Mouse (Mus musculus) spleen, adult 10 weeks (tissue): ENCODE results near the gene Hp1bp3. TPM values are rescaled to one million over a fixed set of nuclear protein-coding genes. Genes with fewer than 3 reads are reported as not detected.

ENCODE experiments used
- polyA plus RNA-seq: library from polyadenylated mRNA; stranded (reverse); fragments of 350-450 nt; fragmentation: Illumina TruSeq; extraction: RNeasy Lipid Tissue Mini Kit (QIAGEN cat#74804); gene quantifications from one replicate; pipeline ENCODE4 v1.2.3, GENCODE M21; 2015; ENCODE audit warnings: low replicate concordance; ENCODE audit not compliant: insufficient read depth

Gene Hp1bp3
- 209 TPM for polyA plus RNA-seq

GRCm38 (mm10) chr4:138216200-138216890 is at the start of gene Hp1bp3:
TSS of gene Hp1bp3 (plus strand) at chr4:138216296.

GRCm38 (mm10) chr4:138250088-138250960 is 34.2 kb downstream of the Hp1bp3 start, which contains the start of the genes Sh2d5 and Kif17:
TSS of gene Sh2d5 (plus strand) at chr4:138250403.
TSS of gene Kif17 (plus strand) at chr4:138250435.

Other genes with a start within 250 kb of the Hp1bp3 start
- 81.1 TPM for gene Eif4g3, start 223.3 kb upstream of the Hp1bp3 start, polyA plus RNA-seq
- gene Sh2d5, start 34.1 kb downstream of the Hp1bp3 start, polyA plus RNA-seq: 0.51 TPM
- gene Kif17, start 34.1 kb downstream of the Hp1bp3 start, polyA plus RNA-seq: 0.21 TPM
- gene Ddost, start 88.4 kb downstream of the Hp1bp3 start, polyA plus RNA-seq: 67.4 TPM
- gene Pink1, start 110.0 kb downstream of the Hp1bp3 start, polyA plus RNA-seq: 46.5 TPM
- gene Cda, start 151.7 kb downstream of the Hp1bp3 start, polyA plus RNA-seq: not detected
- not detected for gene Fam43b, start 180.2 kb downstream of the Hp1bp3 start, polyA plus RNA-seq
- 11.3 TPM for gene Mul1, start 218.4 kb downstream of the Hp1bp3 start, polyA plus RNA-seq
- 11.5 TPM for gene Camk2n1, start 238.0 kb downstream of the Hp1bp3 start, polyA plus RNA-seq